Mouse (Mus musculus) olfactory bulb, adult 2 months (tissue): ENCODE data around the gene Sprr2k.

ENCODE experiments used
- CTCF ChIP-seq: fragments of 200-500 bp; IDR thresholded peaks from 2 replicates; pipeline ENCODE4 v1.5.1; 2012; ENCODE audit warnings: low read depth, mild to moderate bottlenecking, low read length, moderate library complexity; ENCODE audit not compliant: insufficient read depth
- POLR2A ChIP-seq: fragments of 200-500 bp; IDR thresholded peaks from 2 replicates; pipeline ENCODE4 v1.6.1; 2012; ENCODE audit warnings: mild to moderate bottlenecking, low read depth, low read length, moderate library complexity; ENCODE audit not compliant: insufficient read depth

DNA sequence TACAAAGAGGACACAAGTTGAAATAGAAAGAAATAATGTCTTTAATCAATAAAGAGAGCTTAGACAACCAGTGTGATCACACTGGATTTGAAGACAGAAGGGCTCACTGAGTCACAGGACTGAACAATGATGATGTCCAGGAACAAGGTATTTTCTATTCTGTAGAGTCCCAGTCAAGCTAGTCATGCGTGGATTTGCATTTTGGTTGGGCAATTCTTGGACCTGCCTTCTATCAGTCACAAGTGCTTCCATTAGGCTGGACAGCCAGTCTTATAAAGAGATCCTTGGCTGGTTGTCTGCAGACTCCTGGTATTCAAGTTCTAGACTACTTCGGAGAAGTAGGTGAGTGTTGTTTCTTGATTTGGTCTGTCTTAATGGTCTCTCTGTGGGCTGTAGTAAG is 24.7 kb upstream of the Sprr2k start, which contains the start of gene Sprr2i:
- TF ChIP-seq CTCF = no peak
- TF ChIP-seq POLR2A = no peak
